Mouse (Mus musculus) heart, embryonic 13.5 days (tissue): Measurements from ENCODE around the gene Npepps. TPM values are rescaled to one million over a fixed set of nuclear protein-coding genes. Genes with fewer than 3 reads are reported as not detected.
"Not testable (repeated sequence)": the region's sequence is repeated elsewhere in the genome, so short reads cannot be mapped to it uniquely, and the experiment has no call there.

Source experiments
- ATAC-seq: fragments of 200-750 bp; cut with Nextera tagmentation; 2 replicates; pipeline ENCODE4 v1.8.0; 2017; ENCODE audit warnings: moderate TSS enrichment; ENCODE audit not compliant: insufficient number of reproducible peaks, low FRiP score, low TSS enrichment; ENCODE audit errors: extremely low read depth
- H3K27ac ChIP-seq: fragments of 300-500 bp; sonication (generic); replicated peaks from 2 replicates; pipeline ENCODE4 v1.5.1; 2015; ENCODE audit warnings: moderate library complexity, mild to moderate bottlenecking, inconsistent platforms
- H3K27me3 ChIP-seq: fragments of 300-500 bp; sonication (generic); replicated peaks from 2 replicates; pipeline ENCODE4 v1.6.1; 2015; ENCODE audit warnings: mild to moderate bottlenecking, inconsistent platforms
- H3K36me3 ChIP-seq: fragments of 300-500 bp; sonication (generic); 2 replicates; pipeline ENCODE4 v1.6.1; 2015; ENCODE audit warnings: mild to moderate bottlenecking, inconsistent platforms
- H3K4me1 ChIP-seq: fragments of 300-500 bp; sonication (generic); 2 replicates; pipeline ENCODE4 v1.6.1; 2015; ENCODE audit warnings: inconsistent platforms
- H3K4me2 ChIP-seq: fragments of 300-500 bp; sonication (generic); 2 replicates; pipeline ENCODE4 v1.6.1; 2015; ENCODE audit warnings: inconsistent platforms, mild to moderate bottlenecking, moderate library complexity
- H3K4me3 ChIP-seq: fragments of 300-500 bp; sonication (generic); 2 replicates; pipeline ENCODE4 v1.5.1; 2015; ENCODE audit warnings: moderate library complexity, mild to moderate bottlenecking, inconsistent platforms
- H3K9ac ChIP-seq: fragments of 300-500 bp; sonication (generic); 2 replicates; pipeline ENCODE4 v1.6.1; 2015; ENCODE audit warnings: inconsistent platforms, mild to moderate bottlenecking, moderate library complexity
- H3K9me3 ChIP-seq: fragments of 300-500 bp; sonication (generic); 2 replicates; pipeline ENCODE4 v1.6.1; 2016; ENCODE audit warnings: inconsistent platforms
- WGBS: fragments of 180-500 bp; shearing (Covaris S2); methylation state at CpG from one replicate; pipeline ENCODE4 v1.1.7; 2015; ENCODE audit warnings: mixed read lengths; 5-methylcytosine and 5-hydroxymethylcytosine counted together
- polyA plus RNA-seq: library from polyadenylated mRNA; unstranded; fragments of >200 nt; fragmentation: Nextera tagmentation; extraction: Ambion mirVana; gene quantifications from 2 replicates; pipeline ENCODE4 v1.2.1, GENCODE M21; 2015

Gene Npepps
- polyA plus RNA-seq, 1 experiment from 2014 or later: 83.5 TPM

DNA sequence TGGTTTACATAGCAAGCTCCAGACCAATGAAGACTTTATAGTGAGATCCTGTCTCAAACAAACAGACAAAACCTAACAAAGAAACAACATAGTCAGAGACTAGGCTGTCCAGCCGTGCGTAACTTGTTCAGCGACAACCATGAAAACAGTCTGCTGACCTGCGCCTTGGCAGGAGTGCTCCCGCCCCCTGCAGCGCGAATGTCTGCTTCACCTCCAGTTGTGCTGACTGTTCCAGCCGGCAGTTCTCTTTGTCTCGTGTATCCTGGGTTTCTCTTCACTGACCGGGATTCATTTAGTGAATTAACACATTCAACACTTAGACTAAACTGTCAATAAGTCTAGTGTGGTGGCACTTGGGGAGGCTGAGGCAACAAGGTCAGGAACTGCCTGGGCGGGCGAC, 83.9 kb downstream of the Npepps start:
- no peak for ATAC-seq
- WGBS: 69% methylated on average over 12 of the region's 12 CpGs

GRCm38 (mm10) chr11:97192621-97192951, 87.9 kb downstream of the Npepps start:
- ATAC-seq: no peak
- Histone ChIP-seq H3K27me3 (no peaks in the 10 kb centered on the region), H3K4me1 (peaks cover 10% of the 10 kb centered on the region), H3K4me3 (no peak overlapping the region), H3K36me3 (peaks cover 4% of the 10 kb centered on the region; the same call in 1 of the 2 replicates), H3K4me2 (no peak overlapping the region), H3K9me3 (no peaks in the 10 kb centered on the region), H3K9ac (no peak overlapping the region), H3K27ac (no peak overlapping the region)

More for the DNA sequence above, 83.9 kb downstream of the Npepps start:
- Histone ChIP-seq H3K9ac (no peak overlapping the region), H3K9me3 (no peaks in the 10 kb centered on the region), H3K4me3 (no peak overlapping the region), H3K4me1 (peaks cover 7% of the 10 kb centered on the region; the same call in 1 of the 2 replicates), H3K27me3 (no peaks in the 10 kb centered on the region), H3K36me3 (no peaks in the 10 kb centered on the region), H3K4me2 (no peak overlapping the region), H3K27ac (no peak overlapping the region)

DNA sequence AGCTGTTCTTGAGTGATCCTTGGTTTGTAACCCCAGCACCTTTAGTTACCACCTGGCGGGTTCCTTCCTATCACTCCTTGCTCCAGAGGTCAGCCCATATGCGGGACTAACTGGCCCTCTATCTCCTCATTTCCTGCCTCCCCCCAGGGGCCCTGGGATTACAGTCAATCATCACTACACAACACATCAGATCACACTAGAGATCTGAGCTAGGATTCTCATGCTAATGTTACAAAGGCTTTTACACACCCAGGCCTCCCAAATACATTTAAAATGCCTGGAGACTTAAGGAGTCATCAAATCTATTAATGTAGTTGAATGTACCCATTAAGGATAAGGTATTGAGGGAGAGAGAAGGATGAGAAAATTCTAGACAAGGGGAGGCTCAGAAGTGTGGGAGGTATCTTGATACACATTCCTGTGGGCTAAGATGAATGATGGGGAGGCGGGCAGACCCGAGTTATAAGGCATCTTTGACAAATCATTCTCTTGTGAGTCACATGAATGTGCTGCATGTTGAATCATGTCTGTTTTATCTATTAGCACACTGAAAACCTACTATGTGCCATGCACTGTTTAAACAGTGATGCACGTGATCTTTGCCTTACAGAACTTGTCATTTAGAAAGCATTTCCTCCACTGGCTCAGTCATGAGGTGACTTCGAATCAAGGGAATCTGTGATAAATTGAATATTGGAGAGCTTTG, 88.4 kb downstream of the Npepps start:
- 57% methylated on average over 6 of the region's 6 CpGs for WGBS
- no peak for ATAC-seq
- no peak overlapping the region for H3K27ac ChIP-seq

GRCm38 (mm10) chr11:97190992-97191391, 89.4 kb downstream of the Npepps start:
- Histone ChIP-seq H3K9me3 (no peaks in the 10 kb centered on the region), H3K9ac (no peak overlapping the region), H3K27ac (no peak overlapping the region)

More for the DNA sequence above, 88.4 kb downstream of the Npepps start:
- no peak overlapping the region for H3K4me2 ChIP-seq
- H3K9me3 ChIP-seq: no peaks in the 10 kb centered on the region
- peak overlapping the region; percentile 21; the same call in 1 of the 2 replicates for H3K9ac ChIP-seq
- H3K4me3 ChIP-seq: no peak overlapping the region
- no peaks in the 10 kb centered on the region for H3K27me3 ChIP-seq
- peaks cover 10% of the 10 kb centered on the region for H3K4me1 ChIP-seq
- H3K36me3 ChIP-seq: peaks cover 4% of the 10 kb centered on the region; the same call in 1 of the 2 replicates

DNA sequence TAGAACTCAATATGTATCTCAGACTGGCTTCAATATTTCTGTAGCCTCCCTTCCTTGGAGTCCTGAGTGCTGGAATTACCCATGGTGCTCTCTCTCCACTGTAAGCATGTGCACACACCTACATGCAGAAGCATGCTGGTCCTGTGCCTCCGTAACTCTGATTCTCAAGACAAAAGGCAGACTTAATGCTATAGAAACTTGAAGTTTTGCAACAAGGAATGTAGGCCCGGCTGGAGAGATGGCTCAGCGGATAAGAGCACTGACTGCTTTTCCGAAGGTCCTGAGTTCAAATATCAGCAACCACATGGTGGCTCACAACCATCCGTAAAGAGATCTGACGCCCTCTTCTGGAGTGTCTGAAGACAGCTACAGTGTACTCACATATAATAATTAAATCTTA, 90.8 kb downstream of the Npepps start:
- H3K4me3 ChIP-seq, H3K27me3 ChIP-seq, ATAC-seq, H3K27ac ChIP-seq, H3K9ac ChIP-seq, H3K9me3 ChIP-seq: not testable (repeated sequence)
- peak overlapping the region; percentile 83; the same call in 1 of the 2 replicates for H3K4me2 ChIP-seq
- peaks cover 22% of the 10 kb centered on the region for H3K36me3 ChIP-seq
- H3K4me1 ChIP-seq: peaks cover 30% of the 10 kb centered on the region
- 80% methylated on average over 6 of the region's 6 CpGs for WGBS

More at GRCm38 (mm10) chr11:97190992-97191391, 89.4 kb downstream of the Npepps start:
- WGBS: 83% methylated on average over 6 of the region's 6 CpGs
- H3K27me3 ChIP-seq: no peaks in the 10 kb centered on the region
- peaks cover 8% of the 10 kb centered on the region for H3K36me3 ChIP-seq
- no peak overlapping the region for H3K4me3 ChIP-seq
- H3K4me2 ChIP-seq: no peak overlapping the region
- no peak for ATAC-seq
- H3K4me1 ChIP-seq: peaks cover 17% of the 10 kb centered on the region

DNA sequence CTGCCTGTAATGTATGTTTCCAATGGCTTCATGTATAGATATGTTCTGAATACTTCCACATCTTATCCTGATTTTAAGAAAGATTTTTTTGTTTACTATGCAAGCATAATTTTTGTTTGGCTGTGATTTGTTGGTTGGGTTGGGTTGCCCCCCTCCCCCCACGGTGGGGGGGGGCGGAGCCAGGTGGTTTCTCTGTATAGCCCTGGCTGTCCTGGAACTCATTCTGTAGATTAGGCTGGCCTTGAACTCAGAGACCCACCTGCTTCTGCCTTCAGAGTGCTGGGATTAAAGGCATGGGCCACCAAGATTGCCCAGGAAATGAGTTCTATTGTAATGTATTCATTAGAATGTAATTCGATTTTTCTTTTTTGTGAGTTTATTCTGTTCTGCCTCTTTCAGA, 91.2 kb downstream of the Npepps start:
- Histone ChIP-seq H3K27ac (peak overlapping the region; percentile 96), H3K4me1 (peaks cover 35% of the 10 kb centered on the region), H3K9me3 (no peaks in the 10 kb centered on the region), H3K36me3 (peaks cover 26% of the 10 kb centered on the region), H3K9ac (peak overlapping the region; percentile 85), H3K4me2 (peak overlapping the region; percentile 83), H3K27me3 (no peaks in the 10 kb centered on the region), H3K4me3 (peak overlapping the region; percentile 93)
- ATAC-seq: no peak
- 36% methylated on average over 3 of the region's 3 CpGs for WGBS

- H3K4me1 ChIP-seq: peaks cover 39% of the 10 kb centered on the region
- peak overlapping the region; percentile 96 for H3K27ac ChIP-seq
- no peaks in the 10 kb centered on the region for H3K27me3 ChIP-seq
- ATAC-seq: no peak
- H3K9ac ChIP-seq: peak overlapping the region; percentile 85
- peak overlapping the region; percentile 93 for H3K4me3 ChIP-seq
- peak overlapping the region; percentile 83 for H3K4me2 ChIP-seq
- no peaks in the 10 kb centered on the region for H3K9me3 ChIP-seq
- H3K36me3 ChIP-seq: peaks cover 32% of the 10 kb centered on the region
- WGBS: under 1% methylated on average over 15 of the region's 15 CpGs
These were observed 91.8 kb downstream of the Npepps start for GRCm38 (mm10) chr11:97188643-97188955.

DNA sequence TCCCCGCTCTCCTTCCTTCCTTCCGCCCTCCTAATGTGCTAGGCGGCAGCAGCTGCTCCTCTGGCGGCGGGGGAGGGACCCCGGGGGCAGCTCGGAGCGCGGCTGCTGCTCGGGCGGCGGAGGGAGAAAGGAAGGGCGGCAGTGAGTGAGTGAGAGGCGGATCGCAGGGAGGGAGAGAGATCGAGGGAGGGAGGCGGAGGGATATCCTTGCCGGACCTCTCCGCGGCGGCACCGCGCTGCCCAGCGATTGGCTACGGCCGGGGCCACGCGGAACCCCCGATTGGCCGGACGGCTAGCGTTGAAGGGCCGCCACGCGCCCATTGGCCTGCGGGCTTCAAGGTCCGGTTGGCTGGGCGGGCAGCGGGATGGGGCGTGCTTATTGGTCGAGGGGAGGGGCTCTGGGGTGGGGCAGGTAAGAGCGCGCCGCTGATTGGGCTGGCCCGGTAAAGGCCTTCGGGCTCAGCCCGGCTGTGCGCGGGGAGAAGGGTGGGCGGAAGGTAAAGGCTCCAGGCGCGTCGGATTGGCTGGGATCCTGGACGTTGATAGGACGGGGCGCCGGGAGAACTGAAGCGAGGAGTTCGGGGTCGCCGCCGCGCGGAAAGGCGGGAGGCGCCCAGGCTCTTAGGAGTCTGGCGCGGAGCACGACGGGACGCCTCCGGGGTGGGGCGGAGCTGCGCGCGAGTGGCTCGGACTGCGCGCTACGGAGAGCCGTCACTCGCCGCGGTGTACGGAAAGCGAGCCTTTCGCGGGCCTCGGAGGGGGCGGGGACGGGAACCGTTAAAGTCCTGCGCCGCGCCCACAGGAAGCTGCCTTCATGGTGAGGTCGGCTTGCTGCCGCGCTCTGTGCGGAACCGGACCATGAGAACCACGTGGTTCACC, 92.4 kb downstream of the Npepps start, which contains the start of gene Kpnb1:
TSS of gene Kpnb1 (minus strand) at position 118 of the 879 bp plus-strand sequence.
- H3K4me1 ChIP-seq: peaks cover 45% of the 10 kb centered on the region
- peaks cover 38% of the 10 kb centered on the region for H3K36me3 ChIP-seq
- no peaks in the 10 kb centered on the region for H3K9me3 ChIP-seq
- peak within 1 kb of the TSS; percentile 99 for H3K27ac ChIP-seq
- under 1% methylated on average over 96 of the region's 101 CpGs for WGBS
- no peaks in the 10 kb centered on the region for H3K27me3 ChIP-seq
- H3K4me3 ChIP-seq: peak within 1 kb of the TSS; percentile 93
- H3K9ac ChIP-seq: peak within 1 kb of the TSS; percentile 99
- peak; percentile 91 for ATAC-seq
- H3K4me2 ChIP-seq: peak within 1 kb of the TSS; percentile 83

GRCm38 (mm10) chr11:97186947-97187763, 93.3 kb downstream of the Npepps start:
- WGBS: under 1% methylated on average over 69 of the region's 74 CpGs
- H3K36me3 ChIP-seq: peaks cover 47% of the 10 kb centered on the region
- peak overlapping the region; percentile 82 for H3K4me2 ChIP-seq
- peak overlapping the region; percentile 93 for H3K4me3 ChIP-seq
- peak overlapping the region; percentile 99 for H3K27ac ChIP-seq
- peak; percentile 75 for ATAC-seq
- H3K27me3 ChIP-seq: no peaks in the 10 kb centered on the region
- H3K9me3 ChIP-seq: no peaks in the 10 kb centered on the region
- H3K4me1 ChIP-seq: peaks cover 53% of the 10 kb centered on the region
- H3K9ac ChIP-seq: peak overlapping the region; percentile 99

DNA sequence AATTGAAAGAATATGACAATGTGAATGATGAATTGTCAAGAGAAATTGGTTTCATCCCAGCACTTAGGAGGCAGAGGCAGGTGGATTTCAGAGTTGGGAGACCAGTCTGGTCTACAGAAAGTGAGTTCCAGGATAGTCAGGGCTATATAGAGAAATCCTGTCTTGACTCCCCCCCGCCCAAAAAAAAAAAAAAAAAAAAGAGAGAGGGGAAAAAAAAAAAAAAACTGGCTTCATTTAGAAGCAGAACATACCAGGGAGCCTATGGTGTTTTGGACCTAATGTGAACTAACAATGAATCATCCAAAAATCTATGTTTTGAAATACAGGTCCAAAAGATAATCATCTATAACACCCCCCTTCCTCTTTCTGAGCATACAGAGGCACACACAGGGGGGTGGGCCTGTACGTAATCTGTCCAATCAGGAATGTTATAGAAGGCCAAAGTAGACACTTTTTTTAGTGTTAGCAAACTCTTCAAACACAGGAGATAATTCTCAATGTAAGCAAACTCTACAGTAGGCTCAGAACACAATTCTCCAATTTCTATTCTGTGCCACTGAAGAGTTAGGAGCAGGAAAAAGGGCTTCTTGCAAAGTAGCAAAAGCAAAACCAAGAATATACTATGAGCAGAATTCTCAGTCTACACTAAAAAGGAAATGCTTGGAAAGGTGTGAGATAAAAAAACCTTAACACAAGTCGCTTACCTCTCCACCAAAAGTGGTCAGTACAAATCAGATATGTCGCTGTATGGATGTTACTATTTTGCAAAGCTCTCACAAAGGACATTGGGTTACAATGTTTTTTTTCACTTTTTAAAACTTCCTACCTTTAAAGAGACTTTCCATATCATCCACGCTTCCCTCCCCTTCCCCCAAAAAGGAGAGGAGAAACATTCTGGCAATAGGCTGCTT, 94.5 kb downstream of the Npepps start:
- no peaks in the 10 kb centered on the region for H3K9me3 ChIP-seq
- H3K4me1 ChIP-seq: peaks cover 53% of the 10 kb centered on the region
- peak overlapping the region; percentile 99 for H3K9ac ChIP-seq
- 40% methylated on average over 5 of the region's 5 CpGs for WGBS
- peak overlapping the region; percentile 82 for H3K4me2 ChIP-seq
- no peaks in the 10 kb centered on the region for H3K27me3 ChIP-seq
- H3K27ac ChIP-seq: peak overlapping the region; percentile 63
- no peak for ATAC-seq
- H3K36me3 ChIP-seq: peaks cover 57% of the 10 kb centered on the region
- H3K4me3 ChIP-seq: peak overlapping the region; percentile 93
